Mouse (Mus musculus) bone marrow macrophage, adult 2 months (primary cell): ENCODE measurements around the gene Scoc.

Source experiments
- CTCF ChIP-seq: IDR thresholded peaks from 2 replicates; pipeline ENCODE4 v1.5.1; 2012; ENCODE audit warnings: low read depth, mild to moderate bottlenecking, low read length, moderate library complexity
- POLR2A ChIP-seq: IDR thresholded peaks from 2 replicates; pipeline ENCODE4 v1.6.1; 2012; ENCODE audit warnings: mild to moderate bottlenecking, low read depth, low read length, borderline replicate concordance

DNA sequence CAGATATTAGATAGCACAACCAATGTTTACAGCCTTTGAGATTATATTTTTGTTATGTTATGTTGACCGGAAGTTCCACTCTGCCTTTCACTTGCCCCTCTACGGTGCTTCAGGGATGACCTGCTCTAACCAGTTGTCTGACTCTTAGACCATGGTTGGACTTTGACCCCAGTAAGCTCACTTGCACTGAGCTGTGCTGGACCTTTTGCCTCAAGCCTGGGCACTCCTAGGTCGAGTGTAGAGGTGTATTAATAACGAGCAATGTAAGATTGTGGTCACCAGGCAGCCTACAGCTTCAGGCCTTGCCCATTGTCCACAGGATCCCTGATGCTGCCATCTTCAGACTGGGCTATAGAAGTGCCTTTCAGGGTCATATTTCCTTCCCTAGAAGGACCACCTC, 60.5 kb downstream of the Scoc start:
- no peak for TF ChIP-seq CTCF
- TF ChIP-seq POLR2A, result no peak
